ENCODE assay signal across 9 mouse cellular contexts in genomic region chr12:8916378-8916777, GRCm38 (mm10). TPM values are rescaled to one million over a fixed set of nuclear protein-coding genes. Genes with fewer than 3 reads are reported as not detected.
DNase-seq lines count a peak whose midpoint lies in the region; ATAC-seq and TF ChIP-seq lines count a peak whose summit lies in the region.
"Had no signal": no experiment of that assay in that cellular context is flagged by ENCODE, and none has a peak within 500 bp of the region (broad histone marks: within the 10 kb centered on the region; RNA-seq: fewer than 3 reads in every experiment).

No protein-coding gene starts in this region.

- H3K27me3 ChIP-seq in hindbrain, embryonic 16.5 days (replicated peaks; ENCODE audit: control insufficient read depth, insufficient read depth, low read length) = no peaks in the 10 kb centered on the region
- no peaks in the 10 kb centered on the region for H3K27me3 ChIP-seq in midbrain, embryonic 10.5 days (ENCODE audit: low read depth, poor library complexity, severe bottlenecking)

- no peak overlapping the region for H3K9ac ChIP-seq in hindbrain, embryonic 16.5 days (ENCODE audit: low read depth, low read length)

- no peak for TF ChIP-seq CTCF in gastrocnemius, adult 2 months (IDR thresholded peaks at IDR 0.05)

- peaks cover 9% of the 10 kb centered on the region for H3K4me1 ChIP-seq in hindbrain, embryonic 16.5 days (ENCODE audit: control insufficient read depth, insufficient read depth, low read depth, low read length)
- H3K4me1 ChIP-seq in midbrain, embryonic 10.5 days = peaks cover 60% of the 10 kb centered on the region

- H3K4me2 ChIP-seq in hindbrain, embryonic 16.5 days (ENCODE audit: low read length) = no peak overlapping the region

- no peaks in the 10 kb centered on the region for H3K36me3 ChIP-seq in hindbrain, embryonic 16.5 days (ENCODE audit: control insufficient read depth, insufficient read depth, low read length)
- no peaks in the 10 kb centered on the region for H3K36me3 ChIP-seq in midbrain, embryonic 10.5 days

- 23% methylated on average over 5 of the region's 5 CpGs for WGBS in hindbrain, embryonic 16.5 days
- 32% methylated on average over 5 of the region's 5 CpGs for WGBS in midbrain, embryonic 10.5 days

- DNase-seq in heart, adult 18-20 months = peak; percentile 69
- DNase-seq in heart, postnatal 25 days (ENCODE audit: low spot score) = no peak
- peak; percentile 12 for DNase-seq in brain, embryonic 18.5 days (ENCODE audit: low read depth, low spot score)
- peak; percentile 86 for DNase-seq in gastrocnemius, adult 2 months
- no peak for DNase-seq in midbrain, embryonic 10.5 days (ENCODE audit: low spot score)
- peak; percentile 81 to 90 for DNase-seq in urinary bladder, adult 18-20 months (ENCODE audit: low spot score in 2 of 2)

- no peaks in the 10 kb centered on the region for H3K9me3 ChIP-seq in hindbrain, embryonic 16.5 days (ENCODE audit: control insufficient read depth, low read length)
- no peaks in the 10 kb centered on the region for H3K9me3 ChIP-seq in midbrain, embryonic 10.5 days (replicated peaks)

- intact Hi-C loops in heart, postnatal 25 days (cut with DNase I) = no loop called here
- intact Hi-C loops in gastrocnemius, adult 2 months (cut with DNase I) = no loop called here

- H3K4me3 ChIP-seq in gastrocnemius, adult 2 months = peak overlapping the region; percentile 37
- no peak overlapping the region for H3K4me3 ChIP-seq in hindbrain, embryonic 16.5 days (ENCODE audit: low read length)
- H3K4me3 ChIP-seq in midbrain, embryonic 10.5 days = no peak overlapping the region

- peak; percentile 88 for ATAC-seq in hindbrain, embryonic 16.5 days
- no peak for ATAC-seq in granulocyte monocyte progenitor cell, adult 5-6 weeks (replicated peaks; ENCODE audit: poor library complexity, severe bottlenecking)

- H3K27ac ChIP-seq in gastrocnemius, adult 2 months = peak overlapping the region; percentile 81
- peak overlapping the region; percentile 63 for H3K27ac ChIP-seq in hindbrain, embryonic 16.5 days (ENCODE audit: low read depth, low read length)
- H3K27ac ChIP-seq in midbrain, embryonic 10.5 days (replicated peaks) = peak overlapping the region; percentile 78

RNA-seq across cellular contexts. Expression of gene Laptm4a, which starts 5.1 kb away (rescaled TPM):
- total RNA-seq in heart, adult 18-20 months (2021) = 100 to 1,000 TPM; 366 to 407 TPM
- total RNA-seq in heart, postnatal 25 days (2021) = 100 to 1,000 TPM; 332 to 350 TPM
- 100 to 1,000 TPM; 195 to 263 TPM for total RNA-seq in gastrocnemius, adult 2 months (2021)
- polyA plus RNA-seq in hindbrain, embryonic 16.5 days (2015; fragmentation: Nextera tagmentation; extraction: Ambion mirVana) = 205 and 210 TPM in 2 replicates
- 144 and 174 TPM in 2 replicates for polyA plus RNA-seq in midbrain, embryonic 10.5 days (2016; fragmentation: Nextera tagmentation; extraction: Ambion mirVana)
- 58.5 and 63.6 TPM in 2 replicates for total RNA-seq in granulocyte monocyte progenitor cell, adult 5-6 weeks (2014; fragmentation: Nextera tagmentation)
- 99.7 and 113 TPM in 2 replicates for total RNA-seq in granulocyte monocyte progenitor cell, adult 5-6 weeks (2017)

RNA-seq across cellular contexts. Expression of gene Matn3, which starts 31.4 kb away (rescaled TPM):
- not detected for total RNA-seq in heart, adult 18-20 months (2021)
- total RNA-seq in heart, postnatal 25 days (2021) = not detected
- under 1 TPM in 1 of 2 experiments, not detected in 1; 0.36 TPM for total RNA-seq in gastrocnemius, adult 2 months (2021)
- 0.24 and 0.80 TPM in 2 replicates for polyA plus RNA-seq in hindbrain, embryonic 16.5 days (2015; fragmentation: Nextera tagmentation; extraction: Ambion mirVana)
- 2.7 and 4.7 TPM in 2 replicates for polyA plus RNA-seq in midbrain, embryonic 10.5 days (2016; fragmentation: Nextera tagmentation; extraction: Ambion mirVana)
- total RNA-seq in granulocyte monocyte progenitor cell, adult 5-6 weeks (2014; fragmentation: Nextera tagmentation) = not detected in 2 replicates
- total RNA-seq in granulocyte monocyte progenitor cell, adult 5-6 weeks (2017) = not detected in 2 replicates
- polyA plus RNA-seq: large intestine, adult 2 months had no signal

RNA-seq across cellular contexts. Expression of gene Wdr35, which starts 57.3 kb away (rescaled TPM):
- 10 to 100 TPM; 10.2 to 10.5 TPM for total RNA-seq in heart, adult 18-20 months (2021)
- 10 to 100 TPM; 12.6 to 12.9 TPM for total RNA-seq in heart, postnatal 25 days (2021)
- 10 to 100 TPM in 1 of 2 experiments, 1 to 10 TPM in 1; 8.8 to 11.8 TPM for total RNA-seq in gastrocnemius, adult 2 months (2021)
- 23.6 and 25.2 TPM in 2 replicates for polyA plus RNA-seq in hindbrain, embryonic 16.5 days (2015; fragmentation: Nextera tagmentation; extraction: Ambion mirVana)
- 24.7 and 26.8 TPM in 2 replicates for polyA plus RNA-seq in midbrain, embryonic 10.5 days (2016; fragmentation: Nextera tagmentation; extraction: Ambion mirVana)
- total RNA-seq in granulocyte monocyte progenitor cell, adult 5-6 weeks (2014; fragmentation: Nextera tagmentation) = 0.09 and 1.2 TPM in 2 replicates
- total RNA-seq in granulocyte monocyte progenitor cell, adult 5-6 weeks (2017) = 0.57 and 1.0 TPM in 2 replicates

Comparison
In these comparisons a context has a peak if more than half of its experiments do, and no peak if none do; other contexts are left out.
1. DNase-seq: peak in heart, adult 18-20 months (2 of 2), brain, embryonic 18.5 days (single experiment), gastrocnemius, adult 2 months (single experiment) and urinary bladder, adult 18-20 months (2 of 2); none in heart, postnatal 25 days (single experiment) and midbrain, embryonic 10.5 days (single experiment).
2. RNA of gene Wdr35, which starts 57.3 kb away (total RNA-seq): 12.6 to 12.9 TPM in heart, postnatal 25 days, 8.8 to 11.8 TPM in gastrocnemius, adult 2 months and 10.2 to 10.5 TPM in heart, adult 18-20 months; 0.09 to 1.2 TPM in granulocyte monocyte progenitor cell, adult 5-6 weeks; every median in the first group is over 4 times any median in the second.
3. Peak in every context shown above with its lines, with median percentiles within 50 percentile points of each other: H3K27ac ChIP-seq.